Mouse (Mus musculus): ENCODE measurements around the gene Ptov1. TPM values are rescaled to one million over a fixed set of nuclear protein-coding genes. Genes with fewer than 3 reads are reported as not detected.

Gene Ptov1
- polyA plus RNA-seq (2012; rRNA removed), result 136 and 176 TPM in 2 replicates

GRCm38 (mm10) chr7:44869697-44870528 lies at the start of gene Ptov1:
Ptov1 (minus strand) TSS chr7:44869788.

GRCm38 (mm10) chr7:44895593-44896434 lies 26.2 kb upstream of the Ptov1 start, which contains the start of gene Fuz:
Fuz (plus strand) TSS chr7:44896079.

GRCm38 (mm10) chr7:44892276-44892921 lies 22.8 kb upstream of the Ptov1 start, which contains the start of gene Med25:
Med25 (minus strand) TSS chr7:44892712.

DNA sequence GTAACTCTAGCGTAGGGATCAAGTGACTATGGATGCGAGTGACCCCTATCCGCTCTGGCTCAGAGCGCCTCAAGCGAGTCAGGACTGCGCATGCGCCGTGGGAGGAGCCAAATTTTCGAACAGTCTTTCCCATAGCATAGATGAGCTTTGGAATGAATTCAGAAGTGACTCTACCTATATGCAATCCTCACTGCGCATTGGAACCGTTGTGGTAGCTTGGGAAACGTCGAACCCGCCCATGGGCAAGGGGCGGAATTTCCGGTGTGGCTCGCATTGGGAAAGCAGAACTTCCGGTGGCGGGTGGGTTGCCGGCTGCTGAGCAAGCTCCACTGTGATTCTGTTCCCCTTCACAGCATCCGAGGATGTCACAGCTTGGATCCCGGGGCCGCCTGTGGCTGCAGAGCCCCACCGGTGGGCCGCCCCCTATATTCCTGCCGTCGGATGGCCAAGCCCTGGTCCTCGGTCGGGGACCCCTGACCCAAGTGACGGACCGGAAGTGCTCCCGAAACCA lies 12.5 kb downstream of the Ptov1 start, which contains the start of gene Pnkp:
Gene Pnkp (plus strand): TSS at position 98 of the 511 bp plus-strand sequence.

DNA sequence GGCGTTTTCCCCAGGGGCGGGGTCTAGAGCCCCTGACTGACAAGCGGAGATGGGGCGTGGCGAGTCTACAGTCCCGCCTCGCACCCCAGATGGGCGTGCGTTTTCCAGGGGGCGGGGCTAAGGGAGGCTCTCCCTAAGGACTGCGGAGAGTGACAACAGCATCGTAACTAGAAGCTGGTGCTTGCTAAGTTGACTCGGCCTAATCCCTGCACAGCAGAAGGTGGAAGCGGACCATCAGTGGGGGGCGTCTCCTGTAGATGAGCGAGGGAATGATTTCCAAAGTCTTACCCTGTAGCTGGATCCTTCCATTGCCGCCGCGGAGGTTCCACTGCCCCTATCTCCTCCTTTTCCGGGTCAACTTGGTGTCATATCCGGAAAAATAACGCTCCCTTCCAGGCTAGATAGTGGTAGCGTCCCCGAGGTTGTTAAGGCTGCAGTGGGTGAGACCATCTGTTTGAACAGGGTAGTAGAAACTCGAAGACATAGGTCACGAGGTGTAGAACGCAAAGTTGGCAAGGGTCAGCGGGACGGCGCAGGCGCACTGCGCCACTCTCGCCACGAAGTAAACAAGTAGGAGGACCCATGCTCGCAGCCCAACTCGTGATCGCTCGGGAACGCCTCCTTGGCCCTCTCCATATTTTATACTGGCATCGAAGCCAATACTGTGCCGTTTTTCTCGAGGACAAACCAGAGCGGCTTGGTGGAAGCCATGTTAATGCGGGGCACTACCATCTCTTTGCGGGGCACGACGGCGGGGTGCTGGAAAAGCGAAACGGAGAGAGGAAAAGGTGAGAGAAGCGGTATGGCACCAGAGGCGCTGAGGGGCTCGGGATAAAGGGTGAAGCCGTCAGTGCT lies 20.8 kb downstream of the Ptov1 start, which contains the start of the genes Akt1s1 and Tbc1d17:
Gene Akt1s1 (plus strand): TSS at position 431 of the 855 bp plus-strand sequence.
Gene Tbc1d17 (minus strand): TSS at position 519 of the 855 bp plus-strand sequence.

DNA sequence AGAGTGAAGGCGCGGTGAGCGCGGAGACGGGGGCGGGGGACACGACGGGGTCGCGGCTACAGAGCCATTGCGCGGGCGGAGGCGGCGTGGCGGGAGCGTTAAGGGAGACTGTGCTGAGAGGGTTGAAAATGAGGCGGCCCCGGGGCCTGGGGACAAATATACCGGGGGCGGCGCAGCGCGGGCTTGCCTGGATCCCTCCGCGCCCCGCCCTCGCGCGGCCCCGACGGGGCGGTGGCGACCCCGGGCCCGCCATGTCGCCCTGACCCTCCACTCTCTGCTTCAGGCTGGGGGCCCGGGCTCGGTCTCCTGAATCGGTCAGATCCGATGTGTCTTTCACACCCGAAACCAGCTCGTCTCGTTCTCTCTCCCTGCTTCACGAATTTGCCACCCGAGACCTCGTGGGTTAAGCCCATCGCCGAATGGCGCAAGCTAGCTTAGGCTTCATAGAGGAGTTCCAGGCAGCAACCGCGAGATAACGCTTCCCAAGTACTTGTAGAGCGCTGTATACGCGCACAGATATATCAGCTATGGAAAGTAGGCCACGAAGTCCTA lies 53.0 kb downstream of the Ptov1 start, which contains the start of gene Atf5:
Gene Atf5 (minus strand): TSS at position 189 of the 552 bp plus-strand sequence.

GRCm38 (mm10) chr7:44815721-44816469 lies 53.7 kb downstream of the Ptov1 start, which contains the start of the genes Nup62 and Il4i1:
Nup62 (plus strand) TSS chr7:44816088.
Il4i1 (plus strand) TSS chr7:44816387.

Other genes with a start within 250 kb of the Ptov1 start
- 37.3 and 39.8 TPM in 2 replicates for gene Myh14, start 198.9 kb downstream of the Ptov1 start, polyA plus RNA-seq (2012; rRNA removed)
- not detected in 2 replicates for gene Izumo2, start 161.0 kb downstream of the Ptov1 start, polyA plus RNA-seq (2012; rRNA removed)
- 12.6 and 15.6 TPM in 2 replicates for gene Vrk3, start 121.4 kb downstream of the Ptov1 start, polyA plus RNA-seq (2012; rRNA removed)
- gene Zfp473, start 118.7 kb downstream of the Ptov1 start, polyA plus RNA-seq (2012; rRNA removed), result 0.02 TPM in 1 of 2 replicates, not detected in the other
- 35.4 and 38.0 TPM in 2 replicates for gene Nup62, start 53.7 kb downstream of the Ptov1 start, polyA plus RNA-seq (2012; rRNA removed)
- 1.5 and 4.5 TPM in 2 replicates for gene Il4i1, start 53.4 kb downstream of the Ptov1 start, polyA plus RNA-seq (2012; rRNA removed)
- gene Atf5, start 53.1 kb downstream of the Ptov1 start, polyA plus RNA-seq (2012; rRNA removed), result 166 and 337 TPM in 2 replicates
- gene Akt1s1, start 20.8 kb downstream of the Ptov1 start, polyA plus RNA-seq (2012; rRNA removed), result 92.9 and 317 TPM in 2 replicates
- gene Tbc1d17, start 20.7 kb downstream of the Ptov1 start, polyA plus RNA-seq (2012; rRNA removed), result 50.9 and 54.2 TPM in 2 replicates
- gene Pnkp, start 12.6 kb downstream of the Ptov1 start, polyA plus RNA-seq (2012; rRNA removed), result 25.5 and 34.7 TPM in 2 replicates
- gene Med25, start 22.9 kb upstream of the Ptov1 start, polyA plus RNA-seq (2012; rRNA removed), result 129 and 224 TPM in 2 replicates
- 47.7 and 54.0 TPM in 2 replicates for gene Fuz, start 26.3 kb upstream of the Ptov1 start, polyA plus RNA-seq (2012; rRNA removed)
- gene Ap2a1, start 59.7 kb upstream of the Ptov1 start, polyA plus RNA-seq (2012; rRNA removed), result 46.2 and 50.4 TPM in 2 replicates
- gene Tsks, start 73.4 kb upstream of the Ptov1 start, polyA plus RNA-seq (2012; rRNA removed), result not detected in 2 replicates
- gene Cpt1c, start 105.1 kb upstream of the Ptov1 start, polyA plus RNA-seq (2012; rRNA removed), result 8.3 and 10.7 TPM in 2 replicates
- 35.4 and 37.3 TPM in 2 replicates for gene Prmt1, start 116.8 kb upstream of the Ptov1 start, polyA plus RNA-seq (2012; rRNA removed)
- 42.0 and 48.4 TPM in 2 replicates for gene Irf3, start 127.9 kb upstream of the Ptov1 start, polyA plus RNA-seq (2012; rRNA removed)
- 15.0 and 16.7 TPM in 2 replicates for gene Bcl2l12, start 128.9 kb upstream of the Ptov1 start, polyA plus RNA-seq (2012; rRNA removed)
- gene Scaf1, start 146.6 kb upstream of the Ptov1 start, polyA plus RNA-seq (2012; rRNA removed), result 39.9 and 41.0 TPM in 2 replicates
- 83.5 and 105 TPM in 2 replicates for gene Rras, start 148.2 kb upstream of the Ptov1 start, polyA plus RNA-seq (2012; rRNA removed)
- 6.7 and 6.9 TPM in 2 replicates for gene Prr12, start 183.1 kb upstream of the Ptov1 start, polyA plus RNA-seq (2012; rRNA removed)
- 34.9 and 38.4 TPM in 2 replicates for gene Nosip, start 192.6 kb upstream of the Ptov1 start, polyA plus RNA-seq (2012; rRNA removed)
- 87.1 and 134 TPM in 2 replicates for gene Prrg2, start 192.9 kb upstream of the Ptov1 start, polyA plus RNA-seq (2012; rRNA removed)
- gene Rcn3, start 222.4 kb upstream of the Ptov1 start, polyA plus RNA-seq (2012; rRNA removed), result 91.6 and 110 TPM in 2 replicates
- gene Fcgrt, start 234.1 kb upstream of the Ptov1 start, polyA plus RNA-seq (2012; rRNA removed), result 25.6 and 32.7 TPM in 2 replicates

All from stomach, adult 2 months (tissue).